Mouse (Mus musculus) testis, adult 2 months (tissue): ENCODE results near the gene Gm21834.

Experiments
- CTCF ChIP-seq: fragments of 200-500 bp; IDR thresholded peaks from 2 replicates; pipeline ENCODE4 v1.5.1; 2012; ENCODE audit warnings: low read depth, mild to moderate bottlenecking, inconsistent platforms, low read length, moderate library complexity; ENCODE audit not compliant: control insufficient read depth, insufficient read depth, insufficient replicate concordance
- POLR2A ChIP-seq: fragments of 200-500 bp; IDR thresholded peaks from 2 replicates; pipeline ENCODE4 v1.6.1; 2012; ENCODE audit warnings: low read depth, mild to moderate bottlenecking, inconsistent platforms, low read length, moderate library complexity; ENCODE audit not compliant: control insufficient read depth

DNA sequence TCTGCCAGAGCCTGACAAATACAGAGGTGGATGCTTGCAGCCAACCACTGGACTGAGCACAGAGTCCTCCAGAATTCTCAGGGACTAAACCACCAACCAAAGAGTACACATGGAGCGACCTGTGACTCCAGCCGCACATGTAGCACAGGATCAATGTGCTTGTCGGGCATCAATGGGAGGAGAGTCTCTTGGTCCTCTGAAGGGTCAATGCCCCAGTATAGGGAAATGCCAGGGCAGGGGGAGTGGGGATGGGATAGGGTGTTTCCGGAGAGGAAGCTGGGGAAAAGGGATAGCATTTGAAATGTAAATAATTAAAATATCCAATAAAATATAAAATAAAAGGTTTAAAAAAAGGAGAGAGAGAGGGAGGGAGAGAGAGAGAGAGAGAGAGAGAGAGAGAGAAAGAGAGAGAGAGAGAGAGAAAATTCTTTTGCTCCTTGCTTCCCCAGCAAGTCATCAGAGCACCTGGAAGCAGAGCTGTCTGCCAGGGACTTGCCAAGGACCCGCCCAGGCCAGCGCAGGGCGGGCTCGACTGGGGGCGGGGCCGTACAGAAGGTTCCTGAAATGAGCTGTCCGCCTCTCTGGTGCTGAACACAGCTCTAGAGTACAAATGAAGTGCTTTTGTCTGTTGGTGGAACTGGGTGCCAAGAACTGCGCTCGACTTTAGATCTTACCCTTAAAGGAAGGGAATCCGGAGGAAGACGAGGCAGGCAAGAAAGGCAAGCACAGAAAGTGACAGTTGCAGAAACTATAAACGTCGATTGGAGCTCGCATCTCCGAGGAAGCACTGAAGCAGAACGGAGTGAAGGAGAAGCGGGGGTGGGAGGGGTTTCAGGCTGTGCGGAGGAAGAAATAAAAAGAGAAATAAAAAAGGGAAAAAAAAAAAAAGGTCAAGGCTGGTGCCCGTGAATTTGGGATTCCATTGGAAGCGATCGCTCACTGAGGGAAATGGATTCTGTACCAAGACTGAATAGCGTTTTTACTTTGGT is 26.9 kb upstream of the Gm21834 start, which contains the start of gene Cntnap5c:
- no peak for TF ChIP-seq POLR2A
- no peak for TF ChIP-seq CTCF
